8 mouse cellular contexts compared by ENCODE assay signal in genomic region chrX:106794686-106795085, GRCm38 (mm10). TPM values are rescaled to one million over a fixed set of nuclear protein-coding genes. Genes with fewer than 3 reads are reported as not detected.
DNase-seq lines count a peak whose midpoint lies in the region; ATAC-seq and TF ChIP-seq lines count a peak whose summit lies in the region.
"Had no signal": no experiment of that assay in that cellular context is flagged by ENCODE, and none has a peak within 500 bp of the region (broad histone marks: within the 10 kb centered on the region; RNA-seq: fewer than 3 reads in every experiment).

No protein-coding gene starts in this region.

- H3K27ac ChIP-seq in left cerebral cortex, adult 2 months = no peak overlapping the region
- H3K27ac ChIP-seq: liver, embryonic 15.5 days had no signal

- ATAC-seq in megakaryocyte progenitor cell, adult 5-6 weeks (replicated peaks; ENCODE audit: poor library complexity) = peak; percentile 73

- intact Hi-C loops in left cerebral cortex, adult 2 months (cut with DNase I) = loop anchor here (2.0 to 5.0 kb wide), 3 partner anchors 220 to 682 kb away; no protein-coding TSS in a partner anchor

- peak; percentile 60 for TF ChIP-seq CTCF in left cerebral cortex, adult 2 months (IDR thresholded peaks at IDR 0.05)

- no peak overlapping the region for H3K4me3 ChIP-seq in left cerebral cortex, adult 2 months
- H3K4me3 ChIP-seq: liver, embryonic 15.5 days had no signal

- no peak for DNase-seq in left cerebral cortex, adult 2 months (ENCODE audit: extremely low spot score in 1 of 2, low spot score in 2 of 2)
- DNase-seq in left cerebral cortex, adult 18-20 months (ENCODE audit: low spot score in 2 of 2) = no peak
- peak; percentile 20 for DNase-seq in ES-CJ7 (ENCODE audit: low read depth, low spot score)
- DNase-seq in ZHBTc4 (ENCODE audit: low read depth, low spot score) = peak; percentile 37
- no peak for DNase-seq in cerebellum, adult 11 months
- DNase-seq in spleen, postnatal 10 days (ENCODE audit: low spot score in 2 of 2) = no peak

RNA-seq across cellular contexts. Expression of gene Rtl3, which starts 45.8 kb away (rescaled TPM):
- total RNA-seq in left cerebral cortex, adult 2 months (2021) = not detected
- not detected for total RNA-seq in left cerebral cortex, adult 18-20 months (2021)
- total RNA-seq in megakaryocyte progenitor cell, adult 5-6 weeks (2015) = not detected in 2 replicates
- total RNA-seq in megakaryocyte progenitor cell, adult 5-6 weeks (2017) = not detected in 2 replicates

Comparison
In these comparisons a context has a peak if more than half of its experiments do, and no peak if none do; other contexts are left out.
1. DNase-seq: peak in ES-CJ7 (single experiment) and ZHBTc4 (single experiment); none in left cerebral cortex, adult 2 months (0 of 2), left cerebral cortex, adult 18-20 months (0 of 2), cerebellum, adult 11 months (single experiment) and spleen, postnatal 10 days (0 of 2).